Mouse (Mus musculus) erythroblast, embryonic 14.5 days (primary cell): ENCODE results near the gene Lrmda. TPM values are rescaled to one million over a fixed set of nuclear protein-coding genes. Genes with fewer than 3 reads are reported as not detected.

Source experiments
- H3K27me3 ChIP-seq: 2 replicates; pipeline ENCODE4 v1.6.1; 2012; ENCODE audit warnings: inconsistent platforms; ENCODE audit not compliant: control insufficient read depth
- H3K36me3 ChIP-seq: 2 replicates; pipeline ENCODE4 v1.6.1; 2012; ENCODE audit warnings: mild to moderate bottlenecking, inconsistent platforms; ENCODE audit not compliant: control insufficient read depth
- H3K4me1 ChIP-seq: 2 replicates; pipeline ENCODE4 v1.6.1; 2012; ENCODE audit warnings: inconsistent platforms; ENCODE audit not compliant: control insufficient read depth
- H3K4me3 ChIP-seq: replicated peaks from 2 replicates; pipeline ENCODE3; 2012; ENCODE audit warnings: moderate library complexity, mild to moderate bottlenecking, inconsistent platforms
- H3K9me3 ChIP-seq: 2 replicates; pipeline ENCODE4 v1.6.1; 2012; ENCODE audit warnings: low read length, inconsistent platforms, mixed read lengths; ENCODE audit not compliant: control insufficient read depth
- GATA1 ChIP-seq: IDR thresholded peaks from 2 replicates; pipeline ENCODE4 v1.6.1; 2012; ENCODE audit warnings: low read length, inconsistent platforms, mixed read lengths
- TAL1 ChIP-seq: IDR thresholded peaks from 3 replicates; pipeline ENCODE4 v1.6.1; 2012; ENCODE audit warnings: low read length, inconsistent platforms, mixed read lengths
- polyA plus RNA-seq: library from polyadenylated mRNA; stranded (reverse); fragments of >175 nt; gene quantifications from 2 replicates; pipeline ENCODE4 v1.2.3, GENCODE M21; 2012

Lrmda gene
- polyA plus RNA-seq, 1 experiment: not detected

DNA sequence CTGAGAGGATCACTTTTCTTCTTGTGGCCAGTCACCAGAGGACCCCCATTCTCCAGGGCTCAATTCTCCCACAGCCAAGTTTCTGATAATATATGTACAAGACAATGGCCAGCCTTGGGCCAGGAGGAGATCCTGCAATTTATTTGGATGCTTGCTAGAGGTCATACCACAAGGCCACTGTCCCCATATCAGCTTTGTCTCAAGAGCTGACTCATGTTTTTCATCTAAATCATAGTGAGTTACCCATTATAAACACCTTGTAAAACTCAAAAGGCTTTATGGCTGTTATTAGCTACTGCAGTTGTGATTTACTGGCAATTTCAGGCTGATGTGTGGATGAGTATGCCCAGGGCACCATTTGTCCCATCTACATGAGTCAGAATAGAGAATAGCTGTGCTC is 600.7 kb downstream of the Lrmda start:
- Histone ChIP-seq H3K27me3 (no peaks in the 10 kb centered on the region), H3K4me3 (no peak overlapping the region), H3K4me1 (no peaks in the 10 kb centered on the region), H3K36me3 (no peaks in the 10 kb centered on the region), H3K9me3 (no peaks in the 10 kb centered on the region)
- no peak for TF ChIP-seq TAL1

DNA sequence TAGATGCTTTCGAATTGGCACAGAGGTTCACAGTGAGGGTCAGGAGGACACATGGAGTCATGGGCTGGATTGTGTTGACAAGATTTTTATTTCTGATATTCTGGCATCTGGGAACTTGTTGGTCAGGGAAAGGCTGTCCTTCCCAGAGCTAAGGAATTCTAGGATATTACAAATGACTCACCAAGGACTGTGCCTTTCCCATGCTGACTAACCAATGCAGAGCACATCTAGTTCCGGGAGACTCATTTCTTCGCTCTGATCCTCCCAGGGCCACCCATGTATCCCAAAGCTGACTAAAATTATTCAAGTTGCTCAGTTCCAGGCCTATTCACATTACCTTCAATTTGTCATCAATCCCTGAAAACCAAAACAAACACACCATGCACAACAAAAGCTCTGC is 602.4 kb downstream of the Lrmda start:
- H3K4me1 ChIP-seq: no peaks in the 10 kb centered on the region
- TF ChIP-seq GATA1 (no peak), TAL1 (no peak)
- no peaks in the 10 kb centered on the region for H3K27me3 ChIP-seq
- H3K36me3 ChIP-seq: no peaks in the 10 kb centered on the region
- H3K9me3 ChIP-seq: no peaks in the 10 kb centered on the region
- H3K4me3 ChIP-seq: no peak overlapping the region

DNA sequence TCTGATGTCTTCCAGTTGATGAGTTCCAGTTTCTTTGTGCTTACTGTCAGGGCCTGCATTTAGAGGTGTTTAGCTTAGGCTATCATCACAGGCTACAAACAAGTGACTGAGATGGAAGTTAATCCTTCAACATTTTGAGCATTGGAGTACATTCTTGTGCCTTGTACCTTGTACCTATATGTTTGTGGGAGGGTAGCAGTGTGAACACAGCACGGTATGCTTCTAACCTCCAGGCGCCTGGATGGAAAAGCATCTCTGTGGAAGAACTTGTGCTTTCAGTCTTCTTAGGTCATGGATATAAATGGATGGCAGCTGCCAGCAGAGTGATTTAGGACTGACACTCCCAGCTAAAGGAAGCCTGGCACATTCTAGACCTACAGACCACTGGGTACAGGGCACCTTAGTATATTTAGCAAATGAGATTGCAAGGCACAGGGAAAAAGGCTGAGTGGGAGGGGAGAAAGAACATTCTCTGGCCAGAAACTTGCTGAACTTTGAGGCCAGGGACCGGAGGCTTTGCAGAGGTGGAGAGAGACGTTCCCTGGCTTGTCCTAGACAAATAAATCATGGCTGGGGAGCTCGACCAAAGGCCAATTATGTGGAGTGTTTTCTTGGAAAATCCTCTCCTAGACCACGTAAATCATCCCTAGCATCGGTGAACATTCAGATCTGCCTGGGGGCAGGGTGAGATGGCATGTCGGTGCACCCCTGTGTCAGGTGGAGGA is 607.8 kb downstream of the Lrmda start:
- Histone ChIP-seq H3K4me3 (no peak overlapping the region), H3K9me3 (no peaks in the 10 kb centered on the region), H3K4me1 (no peaks in the 10 kb centered on the region), H3K36me3 (no peaks in the 10 kb centered on the region), H3K27me3 (no peaks in the 10 kb centered on the region)
- TF ChIP-seq GATA1 (no peak), TAL1 (no peak)

DNA sequence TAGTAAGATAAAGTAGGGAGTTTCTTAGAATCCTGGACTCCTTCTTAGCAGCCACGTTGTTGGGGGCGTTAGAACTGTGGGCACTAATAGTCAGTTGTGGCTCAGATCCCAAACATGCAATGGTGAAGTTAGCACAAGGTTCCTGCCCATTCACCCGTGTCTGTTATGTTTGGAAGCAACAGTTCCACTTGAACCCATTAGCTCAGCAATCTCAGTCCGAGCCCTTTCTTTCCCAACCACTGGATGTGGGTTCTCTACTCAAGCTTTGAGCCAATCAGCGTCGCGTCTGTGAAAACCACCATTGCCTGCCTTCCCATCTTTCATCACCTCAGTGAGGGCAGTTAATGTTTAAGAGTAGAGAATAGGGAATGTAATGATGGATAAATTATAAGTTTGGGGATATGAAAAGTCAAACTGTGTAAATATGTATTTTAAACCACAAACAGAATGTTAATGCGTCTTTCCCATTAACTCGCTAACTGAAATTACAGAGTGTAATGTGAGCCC is 610.9 kb downstream of the Lrmda start:
- no peaks in the 10 kb centered on the region for H3K27me3 ChIP-seq
- H3K4me3 ChIP-seq: no peak overlapping the region
- no peaks in the 10 kb centered on the region for H3K9me3 ChIP-seq
- TF ChIP-seq GATA1: no peak
- TF ChIP-seq TAL1: no peak
- H3K36me3 ChIP-seq: no peaks in the 10 kb centered on the region
- no peaks in the 10 kb centered on the region for H3K4me1 ChIP-seq

DNA sequence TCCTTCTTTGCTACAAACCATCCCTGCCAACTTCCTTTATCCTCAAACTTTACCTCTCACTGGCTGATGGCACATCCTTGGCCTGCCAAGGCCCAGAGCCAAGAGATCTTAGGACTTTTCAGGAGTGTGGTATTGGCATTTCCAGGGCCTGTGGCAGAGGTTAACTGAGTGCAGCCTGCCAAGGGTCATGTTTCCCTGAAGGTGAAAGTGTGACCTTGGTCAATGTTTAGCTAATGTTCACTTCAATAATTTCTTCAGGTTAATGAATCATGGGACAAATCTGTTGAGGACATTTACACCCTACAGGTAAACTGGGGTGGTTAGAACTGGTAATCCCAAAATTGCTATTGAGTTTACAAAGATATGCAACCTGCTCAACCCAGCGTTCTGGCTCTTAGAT is 614.1 kb downstream of the Lrmda start:
- H3K4me1 ChIP-seq: no peaks in the 10 kb centered on the region
- no peaks in the 10 kb centered on the region for H3K27me3 ChIP-seq
- no peak overlapping the region for H3K4me3 ChIP-seq
- TF ChIP-seq GATA1 (no peak), TAL1 (no peak)
- H3K9me3 ChIP-seq: no peaks in the 10 kb centered on the region
- no peaks in the 10 kb centered on the region for H3K36me3 ChIP-seq

DNA sequence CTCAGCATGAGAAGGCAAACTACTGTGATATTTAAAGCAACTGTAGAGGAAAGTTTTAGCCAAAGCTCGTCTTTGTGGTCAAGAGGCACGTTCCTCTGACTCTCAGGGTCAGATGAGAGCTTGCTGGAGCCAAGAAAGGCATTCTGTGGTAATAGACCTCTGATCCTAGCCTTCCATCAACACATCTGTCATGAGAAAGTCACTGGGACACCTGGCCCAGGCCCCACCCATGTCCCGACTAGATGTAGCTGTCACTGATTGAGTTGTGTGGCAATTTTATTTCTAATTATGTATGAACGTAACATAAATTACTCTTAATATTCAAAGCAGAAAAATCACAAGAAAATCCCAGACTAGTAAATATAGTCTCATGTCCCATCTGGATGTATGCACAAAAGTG is 624.0 kb downstream of the Lrmda start:
- TF ChIP-seq GATA1: no peak
- no peak for TF ChIP-seq TAL1
- no peak overlapping the region for H3K4me3 ChIP-seq
- no peaks in the 10 kb centered on the region for H3K36me3 ChIP-seq
- no peaks in the 10 kb centered on the region for H3K9me3 ChIP-seq
- no peaks in the 10 kb centered on the region for H3K4me1 ChIP-seq
- H3K27me3 ChIP-seq: no peaks in the 10 kb centered on the region

DNA sequence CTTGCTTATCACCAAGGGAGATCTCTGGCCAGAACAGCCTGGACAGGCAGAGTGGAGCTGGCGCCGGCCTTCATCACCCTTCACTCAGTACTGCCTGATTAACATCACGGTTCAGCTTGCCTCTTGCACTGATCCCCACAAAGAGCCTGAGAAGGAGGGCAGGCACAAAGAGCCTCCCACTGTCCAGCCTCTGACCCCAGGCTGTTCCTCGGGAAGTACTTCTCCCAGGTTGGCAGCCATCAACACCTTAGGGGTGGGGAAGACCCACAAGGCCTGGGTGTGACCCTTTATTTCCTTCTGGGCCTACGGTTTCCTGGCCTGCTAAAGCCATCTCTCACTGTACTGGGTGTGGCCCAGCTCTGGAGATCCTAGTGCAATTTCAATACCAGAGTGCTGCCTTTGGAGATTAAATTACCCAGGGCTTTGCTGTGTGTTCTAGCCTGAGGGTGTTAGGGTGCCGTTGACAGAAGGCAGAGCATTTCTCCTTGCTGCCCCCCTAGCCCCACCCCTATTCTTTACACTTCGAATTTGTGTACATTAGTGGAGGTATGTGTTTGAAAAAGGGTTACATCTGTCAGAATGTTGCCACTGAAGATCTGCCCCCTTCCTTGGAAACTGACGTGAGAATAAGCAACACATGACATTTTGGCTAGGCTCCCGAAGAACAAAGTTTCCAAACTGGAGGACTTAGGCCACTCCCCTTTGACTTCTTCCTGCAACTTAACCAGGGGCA is 628.5 kb downstream of the Lrmda start:
- Histone ChIP-seq H3K4me1 (no peaks in the 10 kb centered on the region), H3K36me3 (no peaks in the 10 kb centered on the region), H3K9me3 (no peaks in the 10 kb centered on the region), H3K27me3 (no peaks in the 10 kb centered on the region), H3K4me3 (no peak overlapping the region)
- 0 out of 2 replicates have a peak, but pooled peaks have one; percentile 24 for TF ChIP-seq GATA1
- TF ChIP-seq TAL1: no peak

DNA sequence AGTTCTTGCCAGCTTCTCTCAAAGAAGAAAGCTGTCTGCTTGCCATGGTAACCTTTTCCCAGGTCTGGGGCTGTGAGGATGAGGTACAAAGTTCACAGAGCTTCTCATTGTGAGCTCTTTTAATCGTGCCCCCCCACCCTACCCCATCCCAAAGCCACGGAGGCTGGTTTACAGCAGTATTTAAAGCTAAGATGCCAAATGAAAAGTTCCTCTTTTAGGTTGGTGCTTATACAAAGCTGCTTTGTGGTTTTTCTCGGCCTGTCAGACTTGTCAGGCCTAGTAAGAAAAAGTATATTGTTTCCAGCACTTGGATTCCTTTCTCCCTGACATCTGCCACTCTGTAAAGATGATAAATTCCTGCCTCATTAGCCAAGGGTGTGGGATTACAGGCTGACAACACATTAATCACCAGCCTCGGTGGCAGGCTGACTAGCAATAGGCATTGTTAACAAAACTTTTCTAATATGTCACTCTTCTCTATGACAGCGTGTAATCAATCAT is 629.9 kb downstream of the Lrmda start:
- Histone ChIP-seq H3K27me3 (no peaks in the 10 kb centered on the region), H3K9me3 (no peaks in the 10 kb centered on the region), H3K4me3 (no peak overlapping the region), H3K4me1 (no peaks in the 10 kb centered on the region), H3K36me3 (no peaks in the 10 kb centered on the region)
- TF ChIP-seq TAL1 (no peak), GATA1 (no peak)
